Mouse (Mus musculus) hindbrain, postnatal 0 days (tissue): ENCODE data around the gene Fyco1. TPM values are rescaled to one million over a fixed set of nuclear protein-coding genes. Genes with fewer than 3 reads are reported as not detected.

Experiments used
- ATAC-seq: fragments of 200-750 bp; cut with Nextera tagmentation; 2 replicates; pipeline ENCODE4 v1.8.0; 2017; ENCODE audit warnings: mild to moderate bottlenecking, moderate TSS enrichment, moderate library complexity
- DNase-seq: peaks from one replicate; pipeline ENCODE4 v3.0.0-alpha.2; 2015; ENCODE audit warnings: low spot score
- H3K27ac ChIP-seq: fragments of 300-500 bp; sonication (generic); 2 replicates; pipeline ENCODE4 v1.5.1; 2014; ENCODE audit warnings: mild to moderate bottlenecking
- H3K27me3 ChIP-seq: fragments of 300-500 bp; sonication (generic); 2 replicates; pipeline ENCODE4 v1.6.1; 2014; ENCODE audit warnings: low read length, mixed read lengths; ENCODE audit not compliant: insufficient read depth
- H3K36me3 ChIP-seq: fragments of 300-500 bp; sonication (generic); 2 replicates; pipeline ENCODE4 v1.6.1; 2014; ENCODE audit warnings: low read length, mixed read lengths; ENCODE audit not compliant: insufficient read depth
- H3K4me1 ChIP-seq: fragments of 300-500 bp; sonication (generic); 2 replicates; pipeline ENCODE4 v1.6.1; 2014; ENCODE audit warnings: antibody characterized with exemption, low read length, mixed read lengths; ENCODE audit not compliant: insufficient read depth
- H3K4me2 ChIP-seq: fragments of 300-500 bp; sonication (generic); 2 replicates; pipeline ENCODE4 v1.6.1; 2014; ENCODE audit warnings: low read depth, mild to moderate bottlenecking, low read length, moderate library complexity, mixed read lengths
- H3K4me3 ChIP-seq: fragments of 300-500 bp; sonication (generic); 2 replicates; pipeline ENCODE4 v1.5.1; 2014; ENCODE audit warnings: low read length
- H3K9ac ChIP-seq: fragments of 300-500 bp; sonication (generic); replicated peaks from 2 replicates; pipeline ENCODE4 v1.6.1; 2014; ENCODE audit warnings: mild to moderate bottlenecking, low read length, moderate library complexity, mixed read lengths
- H3K9me3 ChIP-seq: fragments of 300-500 bp; sonication (generic); 2 replicates; pipeline ENCODE4 v1.6.1; 2016; ENCODE audit warnings: low read length, mixed read lengths
- CTCF ChIP-seq: IDR thresholded peaks from 2 replicates; pipeline ENCODE4 v1.5.1; 2016; ENCODE audit warnings: antibody characterized with exemption, control low read depth, low read depth
- WGBS: fragments of 180-500 bp; shearing (Covaris S2); extraction: QIAGEN DNeasy Blood & Tissue Kit; methylation state at CpG from one replicate; pipeline ENCODE4 v1.1.7; 2014; 5-methylcytosine and 5-hydroxymethylcytosine counted together
- polyA plus RNA-seq: library from polyadenylated mRNA; unstranded; fragments of >200 nt; fragmentation: Nextera tagmentation; extraction: Ambion mirVana; gene quantifications from 2 replicates; pipeline ENCODE4 v1.2.1, GENCODE M21; 2015
- total RNA-seq: library from RNA; depleted of rRNA; stranded (reverse); fragments of >200 nt; gene quantifications from 2 replicates; pipeline ENCODE4 v1.2.3, GENCODE M21; 2014

Fyco1 gene
- total and polyA plus RNA-seq, 2 experiments from 2014 or later: 8.2 to 11.9 TPM

DNA sequence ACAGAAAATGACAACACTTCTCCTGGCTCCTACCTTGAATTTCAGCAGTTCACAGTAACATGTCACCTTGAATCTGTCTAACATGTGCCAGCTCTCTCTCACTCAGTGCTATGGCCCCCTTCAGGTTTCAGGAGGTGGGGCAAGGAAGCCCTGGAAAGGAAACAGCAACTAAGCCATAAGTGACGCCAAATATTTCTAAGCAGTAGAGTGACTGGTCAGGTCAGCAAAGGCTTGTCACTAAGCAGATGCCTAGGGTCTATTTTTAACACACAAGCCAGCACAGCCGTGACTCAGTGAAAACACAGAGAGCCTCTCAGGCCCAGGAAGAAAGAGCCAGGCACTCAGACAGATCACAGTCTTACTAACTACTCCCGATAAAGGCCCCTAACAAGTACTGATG, 6.6 kb downstream of the Fyco1 start:
- H3K36me3 ChIP-seq: peaks cover 1% of the 10 kb centered on the region; the same call in 1 of the 2 replicates
- no peak for ATAC-seq
- no peaks in the 10 kb centered on the region for H3K4me1 ChIP-seq
- H3K9me3 ChIP-seq: no peaks in the 10 kb centered on the region
- H3K4me3 ChIP-seq: no peak overlapping the region
- H3K9ac ChIP-seq: no peak overlapping the region
- no peak for DNase-seq
- peak; percentile 21; the same call in 1 of the 2 replicates for TF ChIP-seq CTCF
- no peak overlapping the region for H3K27ac ChIP-seq
- WGBS: 73% methylated on average over 3 of the region's 3 CpGs
- H3K4me2 ChIP-seq: no peak overlapping the region
- no peaks in the 10 kb centered on the region for H3K27me3 ChIP-seq

DNA sequence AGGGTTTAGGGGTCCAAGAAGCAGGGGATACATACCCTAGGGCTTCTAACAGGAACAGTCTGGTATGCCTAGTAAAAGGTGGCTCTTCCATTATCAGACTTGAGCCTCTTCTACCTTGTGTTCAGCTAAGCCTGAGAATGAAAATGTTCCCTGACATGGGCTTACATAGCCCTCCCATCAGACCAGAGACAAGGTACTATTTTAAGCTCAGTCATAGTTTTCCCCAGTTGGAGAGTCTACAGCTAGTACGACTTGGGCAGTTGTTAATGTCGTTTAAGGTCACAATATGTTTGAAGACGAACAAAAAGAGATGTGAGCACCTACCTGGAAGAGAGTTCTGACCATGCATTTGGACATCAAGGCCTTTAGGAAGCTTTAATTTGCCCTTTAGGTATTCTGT, 7.2 kb downstream of the Fyco1 start:
- no peak for TF ChIP-seq CTCF

DNA sequence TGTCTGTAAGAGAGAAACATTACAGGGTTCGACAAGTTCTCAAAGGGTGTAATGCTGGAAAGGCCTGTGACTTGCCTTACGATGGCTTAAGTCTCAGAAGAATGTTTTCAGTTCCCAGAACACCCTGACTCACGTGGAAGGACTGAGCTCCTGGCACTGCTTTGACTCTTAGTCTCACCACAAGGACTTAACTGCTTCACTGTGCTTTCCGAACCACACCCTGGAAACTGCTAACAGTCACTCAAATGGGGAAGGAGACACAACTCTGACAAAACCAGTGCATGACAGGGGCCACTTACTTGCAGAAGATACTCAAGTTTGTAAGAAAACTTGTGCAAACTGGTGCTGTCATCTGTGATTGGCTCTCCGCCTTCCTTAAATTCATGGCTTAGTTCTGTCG, 11.5 kb downstream of the Fyco1 start:
- H3K9me3 ChIP-seq: no peaks in the 10 kb centered on the region

More for the DNA sequence above, 7.2 kb downstream of the Fyco1 start:
- H3K27me3 ChIP-seq: no peaks in the 10 kb centered on the region
- ATAC-seq: no peak
- no peak for DNase-seq
- no peaks in the 10 kb centered on the region for H3K4me1 ChIP-seq
- H3K9ac ChIP-seq: no peak overlapping the region
- no peak overlapping the region for H3K4me3 ChIP-seq
- 88% methylated on average over 3 of the region's 3 CpGs for WGBS
- H3K9me3 ChIP-seq: no peaks in the 10 kb centered on the region
- peaks cover 6% of the 10 kb centered on the region; the same call in 1 of the 2 replicates for H3K36me3 ChIP-seq
- no peak overlapping the region for H3K4me2 ChIP-seq
- no peak overlapping the region for H3K27ac ChIP-seq

DNA sequence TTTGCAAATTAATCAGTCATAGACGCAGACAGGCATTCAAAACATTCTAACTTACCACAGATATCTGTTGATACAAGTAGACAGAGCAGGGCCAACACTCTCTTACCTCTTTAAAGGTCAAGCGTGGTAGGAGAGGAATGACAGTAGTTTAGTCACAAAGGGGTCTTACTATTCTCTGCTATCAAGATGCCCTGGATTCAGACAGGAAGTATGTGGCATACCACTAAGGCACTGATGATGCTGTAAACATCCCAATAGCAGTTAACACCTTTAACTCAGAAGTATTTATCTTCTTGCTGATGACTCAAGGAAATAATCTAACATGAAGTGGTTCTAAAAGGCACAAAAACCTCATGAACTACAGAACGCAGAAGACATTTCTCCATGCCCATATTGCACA, 15.8 kb downstream of the Fyco1 start:
- H3K4me2 ChIP-seq: no peak overlapping the region
- 96% methylated on average over 3 of the region's 3 CpGs for WGBS
- DNase-seq (no peak), ATAC-seq (no peak)
- no peaks in the 10 kb centered on the region for H3K27me3 ChIP-seq
- H3K4me1 ChIP-seq: no peaks in the 10 kb centered on the region
- no peaks in the 10 kb centered on the region for H3K9me3 ChIP-seq
- TF ChIP-seq CTCF: no peak
- H3K9ac ChIP-seq: no peak overlapping the region
- H3K36me3 ChIP-seq: peaks cover 19% of the 10 kb centered on the region; the same call in 1 of the 2 replicates
- no peak overlapping the region for H3K4me3 ChIP-seq
- no peak overlapping the region for H3K27ac ChIP-seq

More for the DNA sequence above, 11.5 kb downstream of the Fyco1 start:
- Histone ChIP-seq H3K9ac (no peak overlapping the region), H3K4me2 (no peak overlapping the region), H3K27me3 (no peaks in the 10 kb centered on the region), H3K36me3 (peaks cover 19% of the 10 kb centered on the region; the same call in 1 of the 2 replicates), H3K4me3 (no peak overlapping the region), H3K27ac (no peak overlapping the region), H3K4me1 (no peaks in the 10 kb centered on the region)
- no peak for TF ChIP-seq CTCF
- WGBS: 91% methylated on average over 6 of the region's 6 CpGs
- no peak for DNase-seq
- ATAC-seq: no peak

DNA sequence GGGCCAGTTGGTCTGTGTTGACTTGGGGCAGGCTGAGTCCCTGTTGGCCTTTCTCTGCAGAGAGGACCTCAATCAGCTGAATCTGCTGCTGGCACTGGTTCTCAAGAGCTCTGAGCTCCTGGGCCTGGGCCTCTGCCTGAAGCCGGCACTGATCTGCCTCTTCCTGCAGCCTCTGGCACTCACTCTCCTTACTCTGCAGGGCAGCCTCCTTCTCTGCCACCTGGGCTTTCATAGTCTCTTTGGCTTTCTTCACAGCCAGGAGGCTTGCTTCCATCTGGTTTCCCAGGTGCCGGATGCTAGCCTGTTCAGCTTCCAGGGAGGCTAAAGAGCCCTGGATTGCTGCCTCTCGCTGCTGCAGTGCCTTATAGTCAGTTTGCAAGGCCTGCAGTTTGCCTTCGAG, 22.8 kb downstream of the Fyco1 start:
- Histone ChIP-seq H3K36me3 (peaks cover 49% of the 10 kb centered on the region), H3K4me1 (no peaks in the 10 kb centered on the region), H3K27me3 (no peaks in the 10 kb centered on the region), H3K9ac (no peak overlapping the region), H3K9me3 (no peaks in the 10 kb centered on the region), H3K4me2 (no peak overlapping the region), H3K27ac (no peak overlapping the region), H3K4me3 (no peak overlapping the region)
- ATAC-seq (no peak), DNase-seq (no peak)
- 96% methylated on average over 4 of the region's 4 CpGs for WGBS
- no peak for TF ChIP-seq CTCF

DNA sequence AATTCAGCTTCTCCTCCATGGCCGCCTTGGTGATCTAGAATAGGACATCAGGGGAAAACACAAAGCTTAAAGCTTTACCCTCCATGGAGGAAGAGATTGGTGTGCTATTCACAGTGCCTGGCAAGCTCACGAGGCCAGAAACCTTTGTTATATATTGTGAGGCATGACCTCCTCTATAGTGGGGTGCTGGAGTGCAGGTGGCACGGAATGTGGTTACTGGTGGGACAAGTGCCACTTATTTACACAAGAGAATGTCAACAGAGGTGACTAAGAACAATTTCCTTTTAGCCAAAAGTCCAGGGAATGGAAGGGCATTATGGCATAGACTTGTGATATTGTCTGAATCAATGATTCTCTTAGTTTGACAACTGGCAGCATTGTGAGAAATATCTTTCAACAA, 25.1 kb downstream of the Fyco1 start:
- H3K36me3 ChIP-seq: peaks cover 65% of the 10 kb centered on the region
- no peak for ATAC-seq
- no peaks in the 10 kb centered on the region for H3K4me1 ChIP-seq
- H3K9me3 ChIP-seq: no peaks in the 10 kb centered on the region
- H3K4me3 ChIP-seq: no peak overlapping the region
- H3K27me3 ChIP-seq: no peaks in the 10 kb centered on the region
- TF ChIP-seq CTCF: no peak
- whole genome bisulfite sequencing: 89% methylated on average over 3 of the region's 3 CpGs
- no peak overlapping the region for H3K9ac ChIP-seq
- no peak overlapping the region for H3K27ac ChIP-seq
- no peak for DNase-seq
- H3K4me2 ChIP-seq: no peak overlapping the region

DNA sequence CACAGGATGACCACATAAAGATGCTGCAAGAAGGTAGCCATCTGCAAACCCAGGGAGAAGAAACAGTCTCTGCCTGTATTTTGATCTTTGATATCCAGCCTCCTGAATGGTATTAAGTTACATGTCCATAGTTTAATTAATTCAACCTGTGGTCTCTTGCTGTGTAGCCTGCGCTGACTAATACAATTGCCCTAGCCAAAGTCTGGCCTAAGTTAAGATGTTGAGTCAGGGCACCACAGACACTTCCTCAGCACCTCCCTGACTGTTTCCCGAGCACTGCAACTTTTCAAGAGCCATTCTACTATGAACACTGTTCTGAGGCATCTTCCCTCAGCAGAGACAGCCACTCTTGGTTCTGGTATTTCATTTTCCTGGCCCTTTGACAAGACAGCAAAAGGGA, 33.1 kb downstream of the Fyco1 start:
- DNase-seq: no peak
- 85% methylated on average over 2 of the region's 2 CpGs for WGBS
- peaks cover 44% of the 10 kb centered on the region; the same call in 1 of the 2 replicates for H3K36me3 ChIP-seq

More for the DNA sequence above, 33.1 kb downstream of the Fyco1 start:
- Histone ChIP-seq H3K9me3 (no peaks in the 10 kb centered on the region), H3K27ac (no peak overlapping the region), H3K4me1 (no peaks in the 10 kb centered on the region), H3K4me3 (no peak overlapping the region), H3K27me3 (no peaks in the 10 kb centered on the region), H3K9ac (no peak overlapping the region), H3K4me2 (no peak overlapping the region)
- TF ChIP-seq CTCF: no peak
- no peak for ATAC-seq
